Comparison of ENCODE assay signal across 16 mouse cellular contexts in the genomic region with DNA sequence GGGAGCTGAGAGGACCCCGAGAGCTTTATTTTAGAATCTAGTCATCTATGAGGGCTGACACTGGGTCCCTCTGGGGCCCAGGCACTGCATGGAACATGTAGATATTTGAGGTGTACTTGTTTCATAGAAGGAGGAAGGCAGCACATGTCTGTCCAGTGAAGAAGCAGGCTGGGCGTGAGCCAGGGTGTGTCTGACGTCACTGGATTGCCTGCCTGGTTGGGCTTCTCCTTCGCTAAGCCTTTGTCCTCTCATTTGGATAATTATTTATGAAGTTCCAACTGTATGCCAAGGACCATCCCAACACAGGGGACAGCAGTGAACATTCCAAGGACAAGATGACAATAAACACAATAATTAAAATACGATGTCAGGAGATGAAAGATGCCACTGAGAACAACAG.
A peak's percentile ranks its signal among the peaks of the same experiment; 100 is the strongest.
DNase-seq lines count a peak whose midpoint lies in the region; ATAC-seq and TF ChIP-seq lines count a peak whose summit lies in the region.
"Had no signal": no experiment of that assay in that cellular context is flagged by ENCODE, and none has a peak within 500 bp of the region (broad histone marks: within the 10 kb centered on the region; RNA-seq: fewer than 3 reads in every experiment).

No protein-coding gene starts in this region.

- intact Hi-C loops in heart, adult 2 months (cut with DNase I): no loop called here
- intact Hi-C loops in gastrocnemius, postnatal 36 days (cut with DNase I): no loop called here

- no peaks in the 10 kb centered on the region for H3K27me3 ChIP-seq in heart, adult 2 months (ENCODE audit: control insufficient read depth, insufficient read depth, low read length)
- H3K27me3 ChIP-seq in heart, embryonic 10.5 days (ENCODE audit: insufficient read depth, poor library complexity, severe bottlenecking): peaks cover 32% of the 10 kb centered on the region; the same call in 1 of the 2 replicates
- H3K27me3 ChIP-seq in midbrain, embryonic 11.5 days (ENCODE audit: control insufficient read depth, insufficient read depth, low read length): no peaks in the 10 kb centered on the region
- no peaks in the 10 kb centered on the region; the same call in 1 of the 2 replicates for H3K27me3 ChIP-seq in midbrain, embryonic 10.5 days (ENCODE audit: low read depth, poor library complexity, severe bottlenecking)
- no peaks in the 10 kb centered on the region for H3K27me3 ChIP-seq in lung, postnatal 0 days (replicated peaks; ENCODE audit: insufficient read depth, low read length)

- no peaks in the 10 kb centered on the region for H3K36me3 ChIP-seq in heart, adult 2 months (ENCODE audit: control insufficient read depth, insufficient read depth, low read length)
- no peaks in the 10 kb centered on the region for H3K36me3 ChIP-seq in heart, embryonic 10.5 days
- H3K36me3 ChIP-seq in midbrain, embryonic 11.5 days (ENCODE audit: control insufficient read depth, insufficient read depth, low read length): no peaks in the 10 kb centered on the region
- no peaks in the 10 kb centered on the region for H3K36me3 ChIP-seq in midbrain, embryonic 10.5 days
- no peaks in the 10 kb centered on the region for H3K36me3 ChIP-seq in lung, postnatal 0 days (ENCODE audit: insufficient read depth, low read length)
- H3K36me3 ChIP-seq: embryonic facial prominence, embryonic 10.5 days; limb, embryonic 13.5 days; neural tube, embryonic 15.5 days had no signal

- H3K4me2 ChIP-seq in midbrain, embryonic 11.5 days: no peak overlapping the region
- H3K4me2 ChIP-seq in lung, postnatal 0 days (replicated peaks; ENCODE audit: low read depth, low read length): no peak overlapping the region
- H3K4me2 ChIP-seq: limb, embryonic 13.5 days; neural tube, embryonic 15.5 days had no signal

- H3K4me1 ChIP-seq in heart, adult 2 months (ENCODE audit: control insufficient read depth, insufficient read depth, low read length): no peaks in the 10 kb centered on the region
- H3K4me1 ChIP-seq in heart, embryonic 10.5 days: peaks cover 13% of the 10 kb centered on the region
- no peaks in the 10 kb centered on the region for H3K4me1 ChIP-seq in midbrain, embryonic 11.5 days (ENCODE audit: control insufficient read depth, insufficient read depth, low read length)
- no peaks in the 10 kb centered on the region for H3K4me1 ChIP-seq in midbrain, embryonic 10.5 days
- no peaks in the 10 kb centered on the region for H3K4me1 ChIP-seq in lung, postnatal 0 days (ENCODE audit: insufficient read depth, low read depth, low read length)
- H3K4me1 ChIP-seq: embryonic facial prominence, embryonic 10.5 days had no signal

- no peak for TF ChIP-seq CTCF in heart, adult 2 months (IDR thresholded peaks at IDR 0.05)
- TF ChIP-seq CTCF in lung, postnatal 0 days (IDR thresholded peaks at IDR 0.05): no peak

- no peaks in the 10 kb centered on the region for H3K79me2 ChIP-seq in heart, adult 2 months (replicated peaks; ENCODE audit: control insufficient read depth, insufficient read depth, low read length)

- H3K9ac ChIP-seq in heart, adult 2 months (ENCODE audit: low read depth, low read length): no peak overlapping the region
- no peak overlapping the region for H3K9ac ChIP-seq in midbrain, embryonic 11.5 days (ENCODE audit: low read length)
- no peak overlapping the region for H3K9ac ChIP-seq in lung, postnatal 0 days (replicated peaks; ENCODE audit: low read depth)
- H3K9ac ChIP-seq: limb, embryonic 13.5 days; neural tube, embryonic 15.5 days had no signal

- DNase-seq in heart, adult 2 months: peak; percentile 17 to 33
- no peak for DNase-seq in heart, embryonic 10.5 days (ENCODE audit: low spot score)
- peak; percentile 10 for DNase-seq in midbrain, embryonic 11.5 days (ENCODE audit: low spot score, missing footprints)
- no peak for DNase-seq in midbrain, embryonic 10.5 days (ENCODE audit: low spot score)
- DNase-seq in gastrocnemius, postnatal 36 days: peak; percentile 30 to 44
- peak; percentile 64 for DNase-seq in lung, postnatal 0 days (ENCODE audit: low spot score)
- no peak for DNase-seq in embryo, embryonic 10 days (ENCODE audit: low spot score)
- DNase-seq in left cerebral cortex, adult 9 months (ENCODE audit: low spot score in 2 of 2): no peak
- DNase-seq: cerebellum, adult 18-20 months; layer of hippocampus, adult 9-11 months had no signal

- TF ChIP-seq EP300 in heart, adult 2 months (IDR thresholded peaks at IDR 0.05; ENCODE audit: insufficient read depth, low read depth, low read length): no peak
- TF ChIP-seq EP300 in lung, postnatal 0 days (IDR thresholded peaks at IDR 0.05): no peak

- TF ChIP-seq POLR2A in heart, adult 2 months (IDR thresholded peaks at IDR 0.05; ENCODE audit: insufficient read depth, low read depth, low read length): no peak

- no peaks in the 10 kb centered on the region for H3K9me3 ChIP-seq in heart, embryonic 10.5 days
- H3K9me3 ChIP-seq in midbrain, embryonic 11.5 days (ENCODE audit: control insufficient read depth, low read length): no peaks in the 10 kb centered on the region
- H3K9me3 ChIP-seq in midbrain, embryonic 10.5 days (replicated peaks): no peaks in the 10 kb centered on the region
- H3K9me3 ChIP-seq in lung, postnatal 0 days (ENCODE audit: low read length): no peaks in the 10 kb centered on the region
- H3K9me3 ChIP-seq: limb, embryonic 13.5 days; neural tube, embryonic 15.5 days had no signal

- H3K27ac ChIP-seq in heart, adult 2 months: no peak overlapping the region
- H3K27ac ChIP-seq in heart, embryonic 10.5 days: no peak overlapping the region
- no peak overlapping the region for H3K27ac ChIP-seq in midbrain, embryonic 11.5 days (ENCODE audit: low read depth, low read length)
- H3K27ac ChIP-seq in midbrain, embryonic 10.5 days (replicated peaks): no peak overlapping the region
- no peak overlapping the region for H3K27ac ChIP-seq in lung, postnatal 0 days (ENCODE audit: low read length)
- H3K27ac ChIP-seq: embryonic facial prominence, embryonic 10.5 days; hindbrain, postnatal 0 days; limb, embryonic 13.5 days; macrophage; neural tube, embryonic 15.5 days had no signal

- H3K4me3 ChIP-seq in heart, adult 2 months: no peak overlapping the region
- no peak overlapping the region for H3K4me3 ChIP-seq in heart, embryonic 10.5 days
- no peak overlapping the region for H3K4me3 ChIP-seq in midbrain, embryonic 11.5 days (ENCODE audit: low read depth, low read length)
- H3K4me3 ChIP-seq in midbrain, embryonic 10.5 days: no peak overlapping the region
- H3K4me3 ChIP-seq in lung, postnatal 0 days (ENCODE audit: low read depth, low read length): no peak overlapping the region
- H3K4me3 ChIP-seq: embryonic facial prominence, embryonic 10.5 days; limb, embryonic 13.5 days; neural tube, embryonic 15.5 days had no signal

- ATAC-seq in midbrain, embryonic 11.5 days (ENCODE audit: low FRiP score): no peak
- ATAC-seq in lung, postnatal 0 days: peak; percentile 67
- ATAC-seq: CD4-positive, CD25-positive, alpha-beta regulatory T cell, adult 4 months had no signal

- WGBS in heart, adult 2 months: 48% methylated on average over 5 of the region's 5 CpGs
- 79% methylated on average over 5 of the region's 5 CpGs for WGBS in heart, embryonic 10.5 days
- WGBS in midbrain, embryonic 11.5 days: 86% methylated on average over 5 of the region's 5 CpGs
- WGBS in midbrain, embryonic 10.5 days: 86% methylated on average over 5 of the region's 5 CpGs
- 51% methylated on average over 5 of the region's 5 CpGs for WGBS in lung, postnatal 0 days

Comparison
In these comparisons a context has a peak if more than half of its experiments do, and no peak if none do; other contexts are left out.
1. DNase-seq: peak in heart, adult 2 months (2 of 2), midbrain, embryonic 11.5 days (single experiment), gastrocnemius, postnatal 36 days (2 of 2) and lung, postnatal 0 days (single experiment); none in heart, embryonic 10.5 days (single experiment), midbrain, embryonic 10.5 days (single experiment), embryo, embryonic 10 days (single experiment) and left cerebral cortex, adult 9 months (0 of 2).